Mouse (Mus musculus) pancreas, adult 10 weeks (tissue): ENCODE results near the gene Timm8b. TPM values are rescaled to one million over a fixed set of nuclear protein-coding genes. Genes with fewer than 3 reads are reported as not detected.

ENCODE experiments used
- polyA plus RNA-seq: library from polyadenylated mRNA; stranded (reverse); fragments of 350-450 nt; fragmentation: Illumina TruSeq; extraction: RNeasy Lipid Tissue Mini Kit (QIAGEN cat#74804); gene quantifications from one replicate; pipeline ENCODE4 v1.2.3, GENCODE M21; 2015; ENCODE audit warnings: low read depth, low replicate concordance; ENCODE audit not compliant: insufficient read depth

The Timm8b gene
- polyA plus RNA-seq, result 34.4 TPM

GRCm38 (mm10) chr9:50603189-50603997 lies at the start of gene Timm8b, which contains the start of gene Sdhd:
Timm8b (plus strand) TSS chr9:50603910.
Sdhd (minus strand) TSS chr9:50603812.

GRCm38 (mm10) chr9:50554241-50555093 lies 49.2 kb upstream of the Timm8b start, which contains the start of gene Il18:
Il18 (plus strand) TSS chr9:50554827.

DNA sequence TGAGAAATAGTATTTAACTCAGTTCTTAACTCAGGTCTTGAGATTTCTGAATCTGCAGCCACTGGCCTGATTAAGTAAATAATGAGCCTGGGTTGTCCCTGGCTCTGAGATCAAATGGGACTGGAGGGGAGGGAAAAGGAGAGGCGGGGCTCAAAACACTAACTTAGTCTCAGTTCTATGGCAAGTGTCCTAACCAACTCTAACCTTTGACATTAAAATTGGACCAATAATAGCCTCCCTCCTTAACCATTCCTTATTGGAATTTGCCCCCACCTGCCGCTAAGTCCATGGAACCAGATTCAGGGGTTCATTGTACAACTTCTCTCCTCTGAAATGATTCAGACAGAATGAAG lies 48.6 kb upstream of the Timm8b start, which contains the start of gene Bco2:
Bco2 (minus strand) TSS at position 88 of the 353 bp plus-strand sequence.

DNA sequence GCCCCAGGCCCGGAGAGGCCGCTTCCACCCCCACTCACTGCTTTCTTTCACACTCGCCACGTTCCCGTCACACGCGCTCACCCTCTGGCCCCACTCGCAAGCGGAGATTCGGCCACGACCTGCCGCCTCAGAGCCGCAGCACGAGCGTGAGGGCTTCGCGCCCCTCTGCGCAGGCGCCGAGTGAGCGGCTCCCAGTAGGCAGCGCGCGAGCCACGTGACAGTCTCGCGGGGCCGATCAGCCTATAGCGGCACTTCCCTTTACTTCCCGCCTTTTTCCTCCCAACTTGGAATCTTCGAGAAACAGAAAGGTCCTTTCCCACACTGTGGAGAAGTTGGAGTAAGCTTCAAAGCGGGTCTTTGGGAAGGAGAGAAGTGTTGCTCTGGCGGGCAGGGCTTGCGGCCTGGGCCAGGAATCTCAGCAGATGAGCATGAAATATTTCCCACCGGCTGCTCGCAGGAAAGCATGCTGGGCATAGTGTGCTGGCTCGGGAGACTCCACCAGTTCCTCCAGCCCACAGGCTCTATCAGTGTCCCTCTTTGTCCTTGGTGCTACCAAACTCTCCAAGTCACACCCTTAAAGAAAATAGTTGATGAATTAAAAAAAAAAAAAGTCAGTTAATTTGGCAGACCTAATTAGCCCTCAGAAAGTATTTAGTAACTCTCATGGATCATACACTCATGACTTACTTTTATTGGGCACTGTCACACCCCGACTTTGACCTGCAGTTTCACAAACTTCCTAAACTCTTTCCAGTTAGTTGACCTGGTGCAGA lies 42.4 kb upstream of the Timm8b start, which contains the start of gene Tex12:
Tex12 (minus strand) TSS at position 181 of the 773 bp plus-strand sequence.

GRCm38 (mm10) chr9:50616766-50617603 lies 13.3 kb downstream of the Timm8b start, which contains the start of the genes Pih1d2 and Nkapd1:
Pih1d2 (plus strand) TSS chr9:50617321.
Nkapd1 (minus strand) TSS chr9:50617464.

Other genes starting within 250 kb of the Timm8b start
- 3.4 TPM for gene Plet1, start 109.4 kb upstream of the Timm8b start, polyA plus RNA-seq
- 13.8 TPM for gene Pts, start 75.2 kb upstream of the Timm8b start, polyA plus RNA-seq
- 4.1 TPM for gene Il18, start 49.1 kb upstream of the Timm8b start, polyA plus RNA-seq
- 0.39 TPM for gene Bco2, start 48.7 kb upstream of the Timm8b start, polyA plus RNA-seq
- gene Tex12, start 42.6 kb upstream of the Timm8b start, polyA plus RNA-seq, result not detected
- 33.8 TPM for gene Sdhd, start 98 bp upstream of the Timm8b start, polyA plus RNA-seq
- gene Pih1d2, start 13.4 kb downstream of the Timm8b start, polyA plus RNA-seq, result 0.74 TPM
- gene Nkapd1, start 13.6 kb downstream of the Timm8b start, polyA plus RNA-seq, result 5.2 TPM
- 5.9 TPM for gene Dlat, start 55.9 kb downstream of the Timm8b start, polyA plus RNA-seq
- gene Dixdc1, start 135.6 kb downstream of the Timm8b start, polyA plus RNA-seq, result 4.0 TPM
- 8.6 TPM for gene 2310030G06Rik, start 142.6 kb downstream of the Timm8b start, polyA plus RNA-seq
- gene Cryab, start 147.4 kb downstream of the Timm8b start, polyA plus RNA-seq, result 37.8 TPM
- gene Hspb2, start 148.4 kb downstream of the Timm8b start, polyA plus RNA-seq, result 4.5 TPM
- gene Fdxacb1, start 164.3 kb downstream of the Timm8b start, polyA plus RNA-seq, result 0.90 TPM
- 6.7 TPM for gene Alg9, start 171.1 kb downstream of the Timm8b start, polyA plus RNA-seq
- 11.6 TPM for gene 1110032A03Rik, start 171.6 kb downstream of the Timm8b start, polyA plus RNA-seq
- 4.9 TPM for gene Ppp2r1b, start 241.4 kb downstream of the Timm8b start, polyA plus RNA-seq